Mouse (Mus musculus) testis, postnatal 10 days (tissue): ENCODE results near the gene Arglu1.

Source experiments
- DNase-seq: peaks from one replicate; pipeline ENCODE4 v3.0.0; 2021; ENCODE audit warnings: low spot score

Gene Arglu1

DNA sequence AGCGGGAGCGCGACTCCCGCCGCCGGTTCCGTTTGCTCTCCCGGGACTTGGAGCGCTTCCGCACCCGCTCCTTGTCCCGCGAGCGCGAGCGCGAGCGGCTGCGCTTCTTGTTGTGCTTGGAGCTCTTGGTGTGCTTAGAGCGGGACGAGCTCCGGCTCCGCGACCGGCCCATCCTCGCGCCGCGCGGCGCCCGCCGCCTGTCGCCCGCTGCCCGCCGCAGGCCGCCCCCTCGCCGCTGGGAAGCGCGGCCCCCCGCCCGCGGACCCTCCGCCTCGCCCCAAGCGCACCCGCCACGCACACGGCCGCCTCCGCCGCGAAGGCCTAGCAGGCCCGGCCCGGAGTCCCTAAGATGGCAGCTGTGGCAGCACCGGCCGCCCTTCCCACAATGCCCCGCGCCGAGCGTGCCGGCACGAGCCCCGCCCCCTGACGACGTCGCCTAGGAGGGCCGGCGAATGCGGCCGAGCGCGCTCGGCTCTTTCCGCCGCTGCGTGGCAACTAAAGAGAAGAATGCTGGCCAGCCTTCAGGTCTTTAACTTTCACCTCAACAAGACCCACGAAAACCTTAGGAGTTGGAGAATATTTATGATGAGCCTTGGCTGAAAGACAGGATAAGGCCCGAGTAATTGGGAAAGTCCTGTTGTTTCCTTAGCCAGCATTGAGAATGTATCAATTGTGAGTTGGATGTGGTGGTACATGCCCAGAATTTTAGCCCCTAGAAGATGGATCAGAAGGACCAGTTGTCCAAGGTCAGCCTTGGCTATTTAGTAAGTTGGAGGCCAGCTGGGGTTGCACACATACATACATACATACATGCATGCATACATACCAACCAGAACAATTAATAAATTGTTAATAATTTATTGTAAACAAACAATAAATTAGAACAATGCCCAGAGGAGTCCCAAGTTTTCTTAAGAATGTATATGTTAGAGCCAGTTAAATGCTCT is at the start of gene Arglu1:
Gene Arglu1 (minus strand): TSS at position 376 of the 947 bp plus-strand sequence.
- peak; percentile 100 for DNase-seq

DNA sequence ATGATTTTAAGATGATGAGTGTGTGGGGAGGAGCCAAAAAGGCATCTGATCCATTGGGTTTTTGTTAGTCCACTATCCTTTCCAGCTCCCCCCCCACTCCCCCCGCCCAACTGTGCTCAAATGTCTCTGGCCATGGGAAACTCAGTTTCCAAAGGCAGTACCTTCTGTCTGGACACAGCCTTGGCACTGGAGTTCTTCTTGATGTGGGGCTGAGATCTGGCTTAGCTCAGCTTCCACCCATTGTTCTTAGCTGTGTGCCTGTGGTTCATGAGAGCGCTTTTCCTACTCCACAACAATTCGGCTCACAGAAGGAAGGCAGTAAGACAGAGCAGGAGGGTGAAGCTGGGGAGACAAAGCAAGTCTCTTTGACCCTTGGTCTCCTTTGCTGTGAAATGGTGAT is 47.0 kb upstream of the Arglu1 start:
- DNase-seq: no peak

DNA sequence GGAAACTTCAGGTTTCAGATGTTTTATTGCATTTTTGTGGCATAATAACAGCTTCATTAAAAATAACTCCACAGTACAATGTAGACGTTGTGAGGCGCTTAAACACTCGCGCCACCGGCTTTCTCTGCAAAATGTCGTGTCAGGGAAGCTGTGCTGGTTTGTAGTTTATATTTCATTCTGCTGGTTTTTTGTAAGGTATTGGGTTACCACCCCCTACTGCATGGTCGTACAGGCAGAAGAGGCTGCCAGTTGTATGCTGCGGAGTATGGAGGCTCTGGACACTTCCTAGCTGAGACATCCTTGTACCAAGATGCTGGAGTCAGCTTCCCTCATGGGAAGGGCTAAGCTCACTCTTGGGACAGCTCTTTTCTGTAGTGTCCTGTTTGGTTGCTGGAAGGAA is 46.5 kb upstream of the Arglu1 start:
- DNase-seq: no peak

DNA sequence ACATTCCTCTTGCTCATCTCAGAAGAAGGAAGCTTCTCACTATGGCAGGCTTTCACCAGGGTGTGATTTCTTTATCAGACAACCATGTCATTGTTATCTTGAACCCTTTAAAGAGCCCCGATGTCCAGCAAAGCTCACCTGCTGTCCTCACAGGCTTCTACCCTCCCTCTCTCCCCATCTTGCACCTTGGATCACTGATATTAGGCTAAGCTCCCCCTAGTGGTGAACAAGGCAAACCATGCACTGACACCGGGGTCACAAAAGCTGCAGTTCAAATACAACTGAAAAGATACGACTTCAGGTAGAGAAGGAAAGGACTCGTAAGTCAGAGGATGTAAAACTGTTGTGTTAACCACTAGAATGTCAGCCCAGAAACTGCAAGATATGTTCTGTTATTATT is 43.5 kb upstream of the Arglu1 start:
- DNase-seq: no peak

DNA sequence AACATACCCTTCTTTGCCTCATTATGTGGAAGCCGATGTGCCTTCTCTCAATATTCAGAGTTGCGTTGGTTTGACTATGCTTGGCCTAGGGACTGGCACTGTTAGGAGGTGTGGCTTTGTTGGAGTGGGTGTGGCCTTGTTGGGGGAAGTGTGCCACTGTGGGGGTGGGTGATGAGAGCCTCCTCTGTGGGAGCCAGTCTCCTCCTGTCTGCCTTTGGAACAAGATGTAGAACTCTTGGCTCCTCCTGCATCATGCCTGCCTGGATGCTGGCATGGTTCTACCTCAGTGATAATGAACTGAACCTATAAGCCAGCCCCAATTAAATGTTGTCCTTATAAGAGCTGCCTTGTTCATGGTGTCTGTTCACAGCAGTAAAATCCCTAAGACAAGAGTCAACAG is 38.3 kb upstream of the Arglu1 start:
- DNase-seq: no peak

DNA sequence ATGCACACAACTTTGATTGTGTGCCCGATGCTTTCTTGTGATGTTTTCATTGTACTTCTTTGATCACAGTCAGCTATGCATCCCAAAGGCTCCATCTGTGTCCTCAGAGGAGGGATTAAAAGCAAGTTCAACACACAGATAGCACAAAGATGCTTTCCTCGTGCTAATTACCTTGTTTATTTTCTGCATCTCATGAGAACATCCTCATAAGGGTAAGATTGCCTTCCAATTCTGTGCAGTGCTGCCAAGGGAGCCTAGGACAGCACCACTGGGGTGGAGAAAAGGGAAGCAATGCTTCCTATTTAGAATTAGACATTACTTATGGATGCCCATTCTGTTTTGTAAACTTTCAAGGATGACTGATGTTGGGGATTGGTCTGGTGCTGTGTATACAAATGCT is 36.2 kb upstream of the Arglu1 start:
- DNase-seq: no peak

DNA sequence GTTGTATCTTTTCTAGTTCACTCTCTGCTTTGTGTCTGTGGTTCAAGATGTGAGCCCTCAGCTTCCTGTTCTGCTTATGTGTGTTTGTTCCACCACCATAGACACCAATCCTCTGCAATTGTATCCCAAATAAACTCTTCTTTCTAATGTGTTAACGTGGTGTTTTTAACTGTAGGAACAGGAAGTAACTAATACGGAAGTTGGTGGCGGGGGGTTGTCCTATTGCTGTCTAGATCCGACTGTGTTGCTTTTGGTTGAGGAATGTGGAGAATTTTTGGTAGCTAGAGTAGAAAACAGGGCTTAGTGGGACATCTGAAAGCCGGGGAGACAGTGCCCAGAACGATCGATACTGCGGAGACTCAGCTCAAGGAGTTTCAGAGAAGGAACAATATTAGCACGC is 14.5 kb upstream of the Arglu1 start:
- no peak for DNase-seq

DNA sequence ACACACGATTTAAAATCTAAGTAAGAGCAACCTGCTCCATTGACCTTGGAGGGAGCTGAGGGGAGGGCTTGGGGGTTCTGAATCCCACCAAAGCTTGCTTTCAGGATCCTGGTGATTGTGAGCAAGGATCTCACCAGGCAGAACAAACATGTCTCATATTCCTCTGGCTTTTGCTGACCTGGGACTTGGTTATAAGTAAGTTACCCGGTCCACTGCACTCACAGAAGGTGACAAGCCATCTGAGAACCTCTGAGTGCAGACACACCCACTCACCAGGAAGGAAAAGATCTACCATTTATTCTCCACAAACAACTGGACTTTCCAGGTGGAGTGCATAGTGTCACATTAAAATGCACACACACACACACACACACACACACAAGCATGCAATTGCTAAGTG is 13.3 kb upstream of the Arglu1 start:
- DNase-seq: no peak

DNA sequence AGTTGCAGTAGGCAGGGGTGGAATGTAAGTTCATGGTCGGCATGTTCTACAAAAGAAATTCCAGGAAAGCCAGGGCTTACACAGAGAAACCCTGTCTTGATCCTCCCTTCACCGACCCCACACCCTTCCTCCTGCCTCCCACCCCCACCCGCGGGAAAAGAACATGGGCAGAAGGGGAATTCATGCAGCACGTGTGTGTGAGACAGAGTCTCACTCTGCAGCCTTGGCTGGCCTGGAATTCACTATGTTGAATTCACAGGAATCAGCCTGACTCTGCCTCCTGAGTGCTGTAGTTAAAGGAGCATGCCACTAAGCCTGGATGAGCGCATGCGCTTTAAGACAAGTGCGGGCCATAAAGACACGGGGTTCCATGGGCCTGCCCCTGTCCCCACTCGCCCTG is 10.5 kb upstream of the Arglu1 start:
- no peak for DNase-seq

DNA sequence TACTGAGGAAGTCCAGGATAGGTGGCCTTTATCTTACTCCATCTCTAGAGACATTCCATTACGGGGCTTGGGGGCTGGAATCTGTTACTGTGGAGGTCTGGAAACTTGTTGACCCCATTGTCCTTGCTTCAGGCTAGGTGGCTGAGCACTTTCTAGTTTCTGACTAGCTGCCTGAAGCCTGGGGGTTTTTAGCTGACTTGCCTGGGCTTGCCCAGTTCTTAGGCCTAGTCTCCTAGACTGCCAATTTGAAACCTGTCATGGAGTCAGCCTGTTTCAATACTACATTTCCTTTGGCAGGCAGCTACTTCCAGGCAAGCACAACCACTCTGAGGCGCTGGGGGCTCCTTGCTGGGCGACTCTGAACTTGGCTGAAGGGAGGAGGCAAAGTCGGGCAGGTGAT is 9.9 kb upstream of the Arglu1 start:
- DNase-seq: no peak

DNA sequence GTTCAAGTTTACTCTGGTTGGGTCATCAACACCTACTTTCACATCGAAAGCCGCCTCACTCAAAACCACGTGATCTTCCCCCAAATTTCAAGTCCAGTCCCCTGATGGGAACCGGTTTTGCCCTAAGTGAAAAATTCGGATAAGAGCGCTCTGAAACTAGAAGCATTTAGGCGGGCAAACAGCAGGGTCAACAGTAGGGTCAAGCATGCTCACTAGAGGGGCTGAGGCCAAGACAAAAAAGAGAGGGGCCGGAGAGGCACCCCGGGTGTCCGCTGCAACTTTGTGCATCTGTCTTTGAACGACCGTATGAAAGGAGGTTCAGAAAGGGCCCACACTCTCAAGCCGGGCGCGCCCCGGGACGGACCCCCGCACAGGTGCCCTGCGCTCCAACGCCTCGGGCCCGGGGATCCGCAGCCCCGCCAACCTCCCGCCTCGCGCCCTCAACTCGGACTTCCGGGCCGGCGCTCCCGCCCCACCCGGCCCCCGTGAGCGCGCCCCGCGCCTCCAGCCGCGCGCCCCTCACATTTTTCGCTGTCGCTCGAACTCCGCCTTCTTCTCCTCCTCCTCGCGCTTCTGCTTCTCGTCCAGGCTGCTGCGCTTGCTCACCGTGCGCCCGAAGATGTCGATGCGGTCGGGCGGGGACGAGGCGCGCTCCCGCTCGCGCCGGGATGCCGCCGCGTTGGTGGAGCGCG is 721 bp downstream of the Arglu1 start:
- peak; percentile 81 for DNase-seq

DNA sequence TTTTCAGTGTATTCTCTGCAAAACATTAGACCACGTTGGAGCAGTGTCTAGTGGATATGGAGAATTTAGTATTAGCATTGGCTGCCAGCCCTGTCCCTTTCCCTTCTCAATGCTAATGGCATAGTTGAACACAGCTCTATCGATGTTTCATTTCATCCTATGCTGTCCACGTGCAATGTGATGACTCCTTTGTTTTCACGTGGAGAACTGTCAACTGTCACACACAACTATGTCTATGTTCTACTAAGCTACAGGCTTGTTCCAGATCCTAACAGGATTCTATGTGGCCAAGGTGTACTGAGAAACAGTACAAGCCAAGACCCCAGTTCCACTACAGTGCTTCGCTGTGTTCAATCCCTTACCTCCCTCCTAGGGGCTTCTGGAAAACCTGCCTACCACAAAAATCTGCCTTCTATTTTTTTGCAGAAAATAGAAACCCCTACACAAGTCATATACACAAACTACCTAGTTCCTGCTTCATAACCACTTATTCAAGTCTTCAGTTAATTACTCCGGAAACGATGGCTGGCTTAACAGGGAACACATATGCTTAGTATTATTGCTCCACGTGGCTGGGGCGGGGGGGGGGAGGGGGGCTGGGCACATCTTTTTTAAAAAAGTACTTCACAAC is 1.4 kb downstream of the Arglu1 start:
- no peak for DNase-seq

DNA sequence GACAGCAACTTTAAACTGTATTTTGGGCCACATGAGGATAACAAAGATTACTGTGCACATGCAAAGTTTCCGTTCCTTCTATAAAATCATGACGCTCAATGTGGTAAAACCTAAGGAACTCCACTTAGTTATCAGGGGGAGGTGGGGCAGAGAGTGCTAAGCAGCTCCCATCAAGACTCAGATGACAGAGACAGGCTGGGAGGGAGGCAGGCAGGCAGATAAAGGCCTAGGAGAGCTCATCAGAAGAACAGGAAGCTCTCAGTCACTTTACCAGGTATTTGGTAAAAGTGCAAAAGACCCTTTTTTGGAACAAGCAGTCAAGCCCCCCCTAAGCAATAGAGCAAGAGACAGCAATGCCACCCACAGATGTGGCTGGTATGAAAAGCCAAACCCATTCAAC is 4.8 kb downstream of the Arglu1 start:
- no peak for DNase-seq

DNA sequence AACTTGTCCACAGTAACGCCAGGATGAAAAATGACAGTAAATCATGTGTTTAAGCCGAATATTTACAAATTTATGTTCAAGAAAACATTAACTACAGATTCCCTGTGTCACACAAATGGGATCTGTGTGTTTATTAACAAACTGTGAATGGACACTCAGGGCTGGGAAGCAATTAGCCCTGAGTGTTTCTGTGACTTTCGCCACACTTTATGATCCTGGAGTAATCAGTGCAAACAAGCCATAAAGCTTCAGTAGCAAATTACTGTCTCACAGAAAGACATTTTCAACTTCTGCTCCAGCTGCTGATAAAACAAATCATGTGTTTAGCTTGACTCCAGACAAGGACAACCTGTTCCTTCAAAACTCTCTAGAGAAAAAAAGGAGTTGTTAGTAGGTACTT is 7.6 kb downstream of the Arglu1 start:
- no peak for DNase-seq

DNA sequence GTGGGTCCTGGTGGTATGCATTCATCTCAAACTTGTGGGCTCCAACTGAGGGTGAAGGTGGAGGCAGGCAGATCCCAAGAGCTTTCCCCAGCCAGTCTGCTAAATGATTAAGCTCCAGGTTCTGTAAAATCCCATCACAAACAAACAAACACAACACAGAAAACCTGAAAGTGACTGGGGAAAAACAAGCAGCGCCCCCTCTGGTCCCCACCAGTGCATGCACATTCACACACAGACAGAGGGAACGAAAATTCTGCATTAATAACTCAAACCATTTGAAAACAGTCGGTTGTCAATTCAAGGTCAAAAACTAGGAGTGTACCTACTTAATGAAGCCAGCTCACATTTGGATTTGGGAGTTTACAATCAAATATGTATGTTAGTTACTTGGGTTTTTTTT is 12.1 kb downstream of the Arglu1 start:
- DNase-seq: no peak

DNA sequence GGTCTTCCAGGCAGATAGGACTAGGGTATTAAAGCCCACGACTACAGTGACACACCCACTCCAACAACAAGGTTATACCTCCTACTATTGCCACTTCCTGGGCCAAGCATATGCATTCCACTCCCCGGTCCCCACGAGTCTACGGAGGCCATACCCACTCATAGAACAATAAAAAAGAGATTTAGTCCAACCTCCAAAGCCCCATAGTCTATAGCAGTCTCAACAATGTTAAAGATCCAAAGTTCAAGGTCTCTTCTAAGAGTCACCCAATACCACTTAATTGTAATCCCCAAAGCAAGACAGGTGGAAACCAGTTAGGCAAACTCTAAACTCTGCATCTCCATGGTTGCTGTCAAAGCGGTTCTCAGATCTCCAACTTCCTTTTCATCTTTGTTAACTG is 15.5 kb downstream of the Arglu1 start:
- no peak for DNase-seq

DNA sequence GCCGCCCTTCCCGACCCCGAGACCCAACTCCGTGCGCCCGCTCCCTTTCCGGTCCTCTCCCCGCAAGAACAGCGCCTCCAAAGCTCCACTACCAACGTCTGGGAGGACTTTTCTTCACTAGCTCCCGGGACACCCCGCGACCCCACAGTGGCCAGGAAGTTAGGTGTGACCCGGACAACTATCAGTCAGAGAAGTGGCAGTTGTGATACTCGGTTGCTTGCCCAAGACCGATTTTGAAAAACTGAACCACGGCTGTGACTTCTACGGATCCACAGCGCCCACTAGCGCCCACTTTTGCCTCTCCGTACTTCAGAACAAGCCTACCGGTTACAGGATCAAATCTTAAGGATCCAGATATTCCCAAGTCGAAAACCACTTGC is 28.6 kb downstream of the Arglu1 start:
- DNase-seq: peak; percentile 95

DNA sequence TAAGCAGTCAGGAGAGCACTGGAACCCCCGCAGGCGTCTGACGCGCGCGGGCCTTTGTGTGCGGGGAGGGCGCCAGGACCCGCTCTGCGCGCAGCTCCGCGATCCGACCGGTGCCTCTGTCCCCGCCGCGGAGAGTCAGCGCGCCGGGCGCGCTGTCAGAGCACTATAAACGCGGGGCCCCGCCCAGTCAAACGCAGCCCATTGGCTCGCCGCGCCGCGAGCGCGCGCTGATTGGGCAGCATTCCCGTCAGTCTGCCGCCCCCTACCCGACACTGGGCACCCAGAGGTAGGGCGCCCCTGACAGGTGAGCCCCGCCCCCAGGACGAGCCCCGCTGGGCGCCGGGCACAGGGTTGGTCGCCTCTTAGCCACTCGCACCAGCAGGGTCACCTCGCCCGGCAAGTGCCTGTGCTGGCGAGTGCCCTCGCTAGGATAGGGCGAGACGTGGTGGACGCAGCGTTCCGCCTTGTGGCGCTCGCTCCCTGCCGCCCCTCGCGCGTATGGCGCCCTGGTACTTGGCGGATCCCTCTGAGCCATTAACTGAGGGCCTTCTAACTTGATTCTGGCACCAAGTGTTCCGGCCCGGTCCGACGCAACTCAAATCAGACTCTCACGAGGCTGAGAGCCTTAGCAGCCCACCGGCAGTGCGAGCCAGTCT is 29.1 kb downstream of the Arglu1 start, which contains the start of gene Efnb2:
Gene Efnb2 (minus strand): TSS at position 140 of the 656 bp plus-strand sequence.
- DNase-seq: peak; percentile 97

DNA sequence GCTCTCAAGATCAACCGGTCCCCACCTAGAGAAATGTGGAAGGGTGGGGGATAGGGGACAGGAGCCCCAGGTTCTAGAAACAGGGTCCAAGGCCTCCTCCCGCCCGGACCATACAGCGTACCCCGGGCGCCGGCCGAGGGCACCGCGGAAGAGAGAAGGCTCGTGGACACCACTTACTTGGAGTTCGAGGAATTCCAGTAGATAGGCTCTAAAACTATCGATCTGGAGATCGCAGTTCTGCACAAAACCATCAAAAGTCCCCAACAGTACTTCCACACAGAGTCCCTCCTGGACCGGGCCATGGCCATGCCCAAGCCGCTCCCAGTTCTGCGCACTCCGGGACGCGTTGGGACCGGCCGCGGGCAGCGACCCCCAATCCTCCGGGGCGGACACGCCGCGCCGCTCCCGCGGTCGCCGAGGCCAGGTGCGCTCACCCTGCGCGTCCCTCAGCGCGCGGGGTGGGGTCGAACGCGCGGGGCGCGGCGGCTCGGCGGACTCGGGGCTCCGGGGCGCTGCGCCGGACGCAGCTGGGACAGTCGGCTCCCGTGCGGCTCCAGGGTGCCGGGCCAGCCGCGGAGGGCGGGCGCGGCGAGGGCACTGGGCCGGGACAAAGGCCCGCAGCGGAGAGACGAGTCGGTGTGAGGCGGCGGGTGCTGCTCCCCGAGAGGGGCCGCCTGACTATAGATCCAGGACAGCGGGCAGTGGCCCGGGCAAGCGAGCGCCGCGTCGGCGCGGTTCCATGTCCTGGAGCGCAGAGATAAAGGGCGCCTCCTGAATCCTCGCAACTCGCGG is 29.8 kb downstream of the Arglu1 start:
- peak; percentile 53 for DNase-seq

DNA sequence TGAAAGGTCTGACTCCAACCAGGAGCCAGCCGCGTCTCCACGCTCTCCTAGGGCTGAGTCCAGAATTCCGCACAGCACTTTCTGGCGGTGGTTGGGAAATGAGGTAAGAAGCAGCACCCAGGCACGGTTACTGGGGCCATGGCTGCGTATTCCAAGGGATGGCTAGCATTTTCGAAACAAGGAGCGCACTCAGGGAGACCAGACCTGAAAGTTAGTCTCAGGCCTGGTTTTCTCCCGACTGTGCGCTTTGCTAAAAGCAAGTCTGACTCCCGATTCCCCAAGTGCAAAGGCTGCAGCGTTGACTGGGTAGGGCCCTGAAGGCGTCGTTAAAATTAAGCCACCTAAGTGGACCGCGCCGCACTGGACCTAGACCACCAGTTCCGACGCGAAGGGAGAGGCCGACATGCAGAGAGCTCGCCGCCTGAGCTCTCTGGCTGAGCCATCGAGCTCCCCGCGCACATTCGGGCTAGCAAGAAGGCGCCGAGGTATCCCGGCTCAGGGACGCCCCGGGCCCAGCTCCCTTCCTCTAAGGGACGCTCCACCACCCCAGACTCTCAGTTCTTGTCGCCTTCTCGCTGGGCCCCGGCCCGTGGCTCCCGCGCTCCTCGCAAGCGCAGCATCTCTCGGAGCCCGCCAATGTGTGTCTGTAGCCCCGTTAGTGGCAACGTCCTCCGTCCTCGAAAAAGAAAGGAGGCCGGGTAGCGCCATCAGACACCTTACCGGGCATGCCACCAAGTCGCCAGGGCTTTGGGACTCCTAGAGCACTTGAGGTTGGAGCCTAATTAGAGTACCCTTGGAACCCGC is 30.6 kb downstream of the Arglu1 start:
- peak; percentile 52 for DNase-seq
